Mouse (Mus musculus) stomach, postnatal 0 days (tissue): ENCODE data around the gene Vmn1r169. TPM values are rescaled to one million over a fixed set of nuclear protein-coding genes. Genes with fewer than 3 reads are reported as not detected.
"Not testable (repeated sequence)": the region's sequence is repeated elsewhere in the genome, so short reads cannot be mapped to it uniquely, and the experiment has no call there.

Experiments used
- ATAC-seq: fragments of 200-750 bp; cut with Nextera tagmentation; 2 replicates; pipeline ENCODE4 v1.8.0; 2017; ENCODE audit not compliant: low FRiP score, low TSS enrichment
- DNase-seq: peaks from one replicate; pipeline ENCODE4 v3.0.0-alpha.2; 2016; ENCODE audit warnings: low spot score
- H3K27ac ChIP-seq: fragments of 300-500 bp; sonication (generic); replicated peaks from 2 replicates; pipeline ENCODE4 v1.5.1; 2014; ENCODE audit warnings: mild to moderate bottlenecking, control low read depth
- H3K27me3 ChIP-seq: fragments of 300-500 bp; sonication (generic); 2 replicates; pipeline ENCODE4 v1.6.1; 2014; ENCODE audit warnings: low read length; ENCODE audit not compliant: control insufficient read depth, insufficient read depth
- H3K36me3 ChIP-seq: fragments of 300-500 bp; sonication (generic); 2 replicates; pipeline ENCODE4 v1.6.1; 2014; ENCODE audit warnings: low read length, mixed read lengths; ENCODE audit not compliant: control insufficient read depth, insufficient read depth
- H3K4me1 ChIP-seq: fragments of 300-500 bp; sonication (generic); replicated peaks from 2 replicates; pipeline ENCODE4 v1.6.1; 2014; ENCODE audit warnings: antibody characterized with exemption; ENCODE audit not compliant: control insufficient read depth, insufficient read depth
- H3K4me2 ChIP-seq: fragments of 300-500 bp; sonication (generic); replicated peaks from 2 replicates; pipeline ENCODE4 v1.6.1; 2014; ENCODE audit warnings: low read depth, mild to moderate bottlenecking, control low read depth, moderate library complexity
- H3K4me3 ChIP-seq: fragments of 300-500 bp; sonication (generic); 2 replicates; pipeline ENCODE4 v1.5.1; 2014; ENCODE audit warnings: low read depth, low read length, control low read depth
- H3K9ac ChIP-seq: fragments of 300-500 bp; sonication (generic); 2 replicates; pipeline ENCODE4 v1.6.1; 2014; ENCODE audit warnings: mild to moderate bottlenecking, low read length, control low read depth, mixed read lengths
- H3K9me3 ChIP-seq: fragments of 300-500 bp; sonication (generic); 2 replicates; pipeline ENCODE4 v1.6.1; 2016; ENCODE audit warnings: low read length; ENCODE audit not compliant: control insufficient read depth
- WGBS: fragments of 180-500 bp; shearing (Covaris S2); extraction: QIAGEN DNeasy Blood & Tissue Kit; methylation state at CpG from one replicate; pipeline ENCODE4 v1.1.7; 2014; 5-methylcytosine and 5-hydroxymethylcytosine counted together
- polyA plus RNA-seq: library from polyadenylated mRNA; unstranded; fragments of >200 nt; fragmentation: Nextera tagmentation; extraction: Ambion mirVana; gene quantifications from 2 replicates; pipeline ENCODE4 v1.2.1, GENCODE M21; 2015

Gene Vmn1r169
- polyA plus RNA-seq, result not detected in 2 replicates

- 71% methylated on average over 1 of the region's 2 CpGs for WGBS
- ATAC-seq, H3K27me3 ChIP-seq, H3K9ac ChIP-seq, H3K9me3 ChIP-seq, H3K27ac ChIP-seq, DNase-seq, H3K4me3 ChIP-seq, H3K4me1 ChIP-seq, H3K36me3 ChIP-seq, H3K4me2 ChIP-seq: not testable (repeated sequence)
Measured at GRCm38 (mm10) chr7:23575226-23575625, at the start of gene Vmn1r169. Vmn1r169 (plus strand) TSS chr7:23575526.

- H3K4me1 ChIP-seq, H3K9ac ChIP-seq, H3K9me3 ChIP-seq, DNase-seq, H3K27me3 ChIP-seq, H3K4me3 ChIP-seq, H3K36me3 ChIP-seq, ATAC-seq, H3K4me2 ChIP-seq, H3K27ac ChIP-seq: not testable (repeated sequence)
- no CpG with 5 or more reads among the region's 1 CpGs for WGBS
Measured at GRCm38 (mm10) chr7:23539432-23539831, 35.9 kb upstream of the Vmn1r169 start, which contains the start of gene Vmn1r168. Vmn1r168 (plus strand) TSS chr7:23539732.

GRCm38 (mm10) chr7:23605875-23606274, 30.5 kb downstream of the Vmn1r169 start, which contains the start of gene Vmn1r170:
Vmn1r170 (plus strand) TSS chr7:23606175.
- H3K4me2 ChIP-seq, H3K36me3 ChIP-seq, H3K9me3 ChIP-seq, H3K9ac ChIP-seq, H3K4me1 ChIP-seq, H3K27me3 ChIP-seq, ATAC-seq, DNase-seq, H3K27ac ChIP-seq, H3K4me3 ChIP-seq: not testable (repeated sequence)
- 29% methylated on average over 1 of the region's 1 CpGs for WGBS

Other genes with a start within 250 kb of the Vmn1r169 start
- not detected in 2 replicates for gene Nlrp5, start 189.6 kb upstream of the Vmn1r169 start, polyA plus RNA-seq
- not detected in 2 replicates for gene Vmn1r167, start 68.3 kb upstream of the Vmn1r169 start, polyA plus RNA-seq
- not detected in 2 replicates for gene Vmn1r168, start 35.8 kb upstream of the Vmn1r169 start, polyA plus RNA-seq
- not detected in 2 replicates for gene Vmn1r170, start 30.6 kb downstream of the Vmn1r169 start, polyA plus RNA-seq
- not detected in 2 replicates for gene Vmn1r171, start 55.2 kb downstream of the Vmn1r169 start, polyA plus RNA-seq
- 0.04 TPM in 1 of 2 replicates, not detected in the other for gene Vmn1r172, start 82.8 kb downstream of the Vmn1r169 start, polyA plus RNA-seq
- gene Vmn1r173, start 125.2 kb downstream of the Vmn1r169 start, polyA plus RNA-seq, result not detected in 2 replicates
- 0.04 TPM in 1 of 2 replicates, not detected in the other for gene Vmn1r174, start 176.7 kb downstream of the Vmn1r169 start, polyA plus RNA-seq
- gene Vmn1r175, start 235.1 kb downstream of the Vmn1r169 start, polyA plus RNA-seq, result not detected in 2 replicates